Mouse (Mus musculus): ENCODE results near the gene E030018B13Rik.

GRCm38 (mm10) chr7:63905190-63905589, 11.5 kb upstream of the E030018B13Rik start:
- TF ChIP-seq CTCF (IDR thresholded peaks at IDR 0.05; ENCODE audit: low read depth) = no peak
- no peak for TF ChIP-seq EP300 (IDR thresholded peaks at IDR 0.05; ENCODE audit: low read depth)

All from liver, embryonic 14.5 days (tissue).